Mouse (Mus musculus): ENCODE results near the gene Uqcr11.

Gene Uqcr11

GRCm38 (mm10) chr10:80406684-80407501 is at the start of gene Uqcr11:
TSS of gene Uqcr11 (minus strand) at chr10:80406830.
- in situ Hi-C loops (cut with MboI, MseI), result no loop called here

DNA sequence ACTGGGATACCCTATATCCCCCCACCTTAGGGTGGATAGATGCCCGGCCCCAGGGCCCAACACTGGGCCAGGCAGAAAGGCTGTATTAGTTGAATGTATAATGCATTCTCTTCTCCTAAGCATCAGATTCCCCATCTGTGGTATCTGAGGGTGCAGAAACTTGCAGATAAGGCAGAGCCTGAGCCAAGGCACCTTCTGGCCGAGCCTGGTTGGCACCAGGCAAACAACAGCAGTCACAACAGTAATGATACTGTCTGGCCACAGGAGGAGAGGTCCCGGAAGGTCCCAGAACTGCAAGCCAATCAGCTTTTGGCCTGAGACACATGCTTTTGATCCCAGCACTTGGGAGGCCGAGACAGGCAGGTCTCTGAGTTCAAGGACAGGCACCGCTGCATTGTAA is 49.1 kb upstream of the Uqcr11 start:
- in situ Hi-C loops (cut with MboI, MseI), result no loop called here

DNA sequence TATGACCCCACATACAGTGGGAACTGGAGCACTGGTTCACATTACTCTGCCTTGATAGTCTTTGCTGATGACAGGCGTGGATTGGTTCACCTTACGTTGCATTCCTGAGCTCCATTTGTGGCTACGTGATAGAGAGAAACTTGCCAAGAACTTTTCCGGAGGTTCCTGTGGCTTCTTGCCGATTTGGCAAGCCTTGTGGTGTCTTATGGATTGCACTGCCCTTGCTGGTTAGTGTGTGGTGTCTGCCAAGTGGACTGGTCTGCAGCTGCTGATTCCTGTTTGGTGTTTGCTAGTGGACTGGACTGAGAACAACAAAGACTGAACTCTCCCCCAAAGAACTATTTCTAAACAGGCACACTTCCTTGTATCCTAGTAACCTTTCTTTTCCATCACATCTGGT is 48.2 kb upstream of the Uqcr11 start:
- in situ Hi-C loops (cut with MboI, MseI), result no loop called here

DNA sequence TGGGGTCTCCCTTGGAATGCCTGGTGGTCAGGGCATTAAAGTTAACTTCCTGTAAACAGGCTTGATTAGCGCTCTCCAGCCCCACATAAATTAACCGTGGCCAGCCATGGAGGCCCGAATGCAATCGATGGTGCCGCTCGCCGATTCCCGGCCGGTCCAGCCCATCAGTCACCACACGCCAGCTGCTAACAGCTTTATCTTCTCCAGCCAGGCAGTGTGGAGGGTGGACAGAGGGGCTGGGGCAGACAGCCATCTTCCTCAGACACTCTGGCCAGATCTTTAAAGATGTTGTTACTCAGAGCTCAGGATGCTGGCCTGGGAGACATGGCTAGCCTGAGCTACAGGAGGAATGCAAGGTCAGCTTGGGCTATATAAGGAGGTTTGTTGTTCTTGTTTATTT is 47.0 kb upstream of the Uqcr11 start:
- in situ Hi-C loops (cut with MboI, MseI), result no loop called here

- in situ Hi-C loops (cut with MboI, MseI), result no loop called here
Measured at GRCm38 (mm10) chr10:80450599-80450998, 44.0 kb upstream of the Uqcr11 start.

GRCm38 (mm10) chr10:80445898-80446601 is 39.4 kb upstream of the Uqcr11 start:
- in situ Hi-C loops (cut with MboI, MseI), result loop anchor here (5.0 kb wide), 1 partner anchor 61 kb away; no protein-coding TSS in a partner anchor

- in situ Hi-C loops (cut with MboI, MseI), result loop anchor here (5.0 kb wide), 1 partner anchor 62 kb away; no protein-coding TSS in a partner anchor
Measured at GRCm38 (mm10) chr10:80445052-80445451, 38.4 kb upstream of the Uqcr11 start.

GRCm38 (mm10) chr10:80444339-80445045 is 37.9 kb upstream of the Uqcr11 start:
- in situ Hi-C loops (cut with MboI, MseI), result loop anchor here (5.0 kb wide), 1 partner anchor 63 kb away; no protein-coding TSS in a partner anchor

GRCm38 (mm10) chr10:80443575-80444278 is 37.1 kb upstream of the Uqcr11 start:
- in situ Hi-C loops (cut with MboI, MseI), result no loop called here

DNA sequence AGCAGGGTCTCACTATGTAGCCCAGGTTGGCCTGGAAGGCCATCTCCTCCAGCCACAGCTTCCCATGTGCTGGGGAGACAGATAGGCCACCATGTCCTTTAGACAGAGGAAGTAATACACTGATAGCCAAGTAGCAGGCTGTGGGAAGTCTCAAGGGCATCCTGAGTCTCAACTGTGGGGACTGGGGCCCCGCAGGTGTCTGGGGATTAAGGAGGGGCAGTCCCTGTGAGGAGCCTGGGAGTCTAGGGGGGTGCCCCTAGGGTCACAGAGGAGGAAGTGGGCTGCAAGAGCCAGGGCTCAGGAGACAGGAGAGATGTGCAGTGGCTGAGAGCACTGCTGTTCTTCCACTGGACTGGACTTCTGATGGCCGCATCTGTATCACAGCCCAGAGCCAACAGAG is 36.4 kb upstream of the Uqcr11 start:
- in situ Hi-C loops (cut with MboI, MseI), result no loop called here

- in situ Hi-C loops (cut with MboI, MseI), result no loop called here
Measured at GRCm38 (mm10) chr10:80441598-80441997, 35.0 kb upstream of the Uqcr11 start.

GRCm38 (mm10) chr10:80440031-80440430 is 33.4 kb upstream of the Uqcr11 start:
- in situ Hi-C loops (cut with MboI, MseI), result no loop called here

DNA sequence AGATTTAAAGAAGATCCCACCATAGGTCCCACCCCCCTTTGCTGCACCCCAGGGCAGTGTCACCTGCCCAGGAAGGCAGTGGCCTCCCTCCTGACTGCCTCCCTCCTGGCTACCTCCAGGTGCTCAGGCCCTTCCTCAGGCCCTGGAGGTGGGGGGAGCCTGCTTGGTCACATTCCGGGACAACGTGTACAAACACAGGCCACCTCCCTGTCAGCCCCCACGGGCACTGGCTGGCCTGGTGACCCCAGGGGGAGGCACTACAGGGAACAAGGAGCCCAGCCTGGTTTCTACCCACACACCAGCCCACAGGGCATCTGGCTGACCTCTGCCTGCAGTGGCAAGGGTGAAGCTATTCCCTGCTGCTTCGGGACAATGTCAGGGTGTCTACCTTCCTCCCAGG is 31.3 kb upstream of the Uqcr11 start:
- in situ Hi-C loops (cut with MboI, MseI), result no loop called here

DNA sequence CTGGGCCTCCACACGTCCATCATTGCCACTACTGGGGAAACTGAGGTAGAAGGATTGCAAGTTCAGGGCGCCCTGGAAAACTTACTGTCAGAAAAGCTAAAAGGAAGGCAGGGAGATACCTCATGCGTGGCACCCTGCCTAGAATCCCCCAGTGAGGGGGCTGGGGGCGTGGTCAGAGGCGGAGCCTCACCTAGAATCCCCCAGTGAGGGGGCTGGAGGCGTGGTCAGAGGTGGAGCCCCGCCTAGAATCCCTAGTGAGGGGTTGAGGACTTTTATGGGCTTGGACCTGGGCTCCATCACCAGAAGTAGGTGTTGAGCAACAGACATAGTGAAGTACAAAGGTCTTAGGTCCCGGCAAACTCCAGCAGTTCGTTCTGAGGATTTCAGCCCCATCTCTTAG is 29.6 kb upstream of the Uqcr11 start:
- in situ Hi-C loops (cut with MboI, MseI), result no loop called here

- in situ Hi-C loops (cut with MboI, MseI), result no loop called here
Measured at GRCm38 (mm10) chr10:80435764-80436163, 29.1 kb upstream of the Uqcr11 start.

- in situ Hi-C loops (cut with MboI, MseI), result no loop called here
Measured at GRCm38 (mm10) chr10:80434823-80435222, 28.2 kb upstream of the Uqcr11 start.

DNA sequence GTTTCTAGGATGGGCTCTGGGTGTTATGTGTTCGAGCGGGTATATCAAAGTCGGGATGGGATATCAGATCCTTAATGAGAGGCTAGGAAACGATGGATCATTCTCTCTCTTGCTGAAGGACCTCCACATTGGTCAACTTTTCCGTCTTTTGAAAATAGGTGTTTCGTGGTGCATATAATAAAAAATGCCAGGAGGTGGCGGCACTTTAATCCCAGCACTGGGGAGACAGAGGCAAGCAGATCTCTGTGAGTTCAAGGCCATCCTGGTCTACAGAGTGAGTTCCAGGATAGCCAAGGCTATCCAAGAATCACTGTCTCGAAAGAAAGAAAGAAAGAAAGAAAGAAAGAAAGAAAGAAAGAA is 27.6 kb upstream of the Uqcr11 start:
- in situ Hi-C loops (cut with MboI, MseI), result no loop called here

- in situ Hi-C loops (cut with MboI, MseI), result no loop called here
Measured at GRCm38 (mm10) chr10:80433513-80434232, 27.0 kb upstream of the Uqcr11 start, which contains the start of gene Tcf3. TSS of gene Tcf3 (minus strand) at chr10:80433647.

GRCm38 (mm10) chr10:80432936-80433512 is 26.4 kb upstream of the Uqcr11 start:
- in situ Hi-C loops (cut with MboI, MseI), result no loop called here

DNA sequence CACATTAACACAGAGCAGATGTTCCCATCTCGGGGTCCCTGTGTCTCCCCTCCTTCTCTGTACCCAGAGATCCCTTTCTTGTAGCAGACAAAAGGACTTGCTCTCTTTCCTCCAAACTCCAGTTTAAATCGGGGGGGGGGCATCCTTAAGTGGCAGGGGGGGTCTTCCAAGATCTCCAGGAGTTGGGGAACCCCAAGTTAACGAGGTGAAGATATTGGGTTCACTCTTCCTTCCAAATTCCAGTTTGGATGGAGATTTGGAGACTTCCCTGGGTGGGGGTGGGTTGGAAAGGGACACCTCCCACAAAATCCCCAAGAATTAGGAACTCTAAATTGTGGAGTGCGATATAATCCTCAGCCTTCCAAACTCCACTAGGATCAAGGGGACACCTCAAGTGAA is 25.8 kb upstream of the Uqcr11 start:
- in situ Hi-C loops (cut with MboI, MseI), result no loop called here
